ENCODE assay signal across 14 mouse cellular contexts in the genomic region with DNA sequence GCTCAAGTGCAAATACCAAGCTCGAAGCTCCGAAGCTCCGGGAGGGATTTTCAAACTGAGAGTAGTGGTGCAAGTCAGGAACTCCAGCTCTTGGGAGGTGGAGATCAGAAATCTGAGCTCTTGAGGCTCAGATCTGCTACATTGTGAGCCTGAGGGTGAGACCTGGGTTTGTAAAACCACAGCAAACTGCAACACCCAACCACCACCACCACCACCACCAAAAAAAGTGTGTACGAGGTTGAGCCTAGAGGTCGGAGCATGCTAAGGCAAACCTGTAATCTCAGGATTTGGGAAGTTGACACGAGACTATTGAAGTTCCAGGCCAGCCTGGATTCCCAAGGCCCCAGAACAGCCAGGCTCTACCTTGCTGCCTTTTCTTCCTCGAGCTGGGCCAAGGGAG. TPM values are rescaled to one million over a fixed set of nuclear protein-coding genes. Genes with fewer than 3 reads are reported as not detected.
DNase-seq lines count a peak whose midpoint lies in the region; ATAC-seq and TF ChIP-seq lines count a peak whose summit lies in the region.
"Had no signal": no experiment of that assay in that cellular context is flagged by ENCODE, and none has a peak within 500 bp of the region (broad histone marks: within the 10 kb centered on the region; RNA-seq: fewer than 3 reads in every experiment).

No protein-coding gene starts in this region.

- peaks cover 14% of the 10 kb centered on the region; the same call in 1 of the 2 replicates for H3K27me3 ChIP-seq in forebrain, embryonic 12.5 days
- no peaks in the 10 kb centered on the region for H3K27me3 ChIP-seq in forebrain, postnatal 0 days (ENCODE audit: insufficient read depth, low read length)
- H3K27me3 ChIP-seq in midbrain, embryonic 10.5 days (ENCODE audit: low read depth, poor library complexity, severe bottlenecking): peaks cover 2% of the 10 kb centered on the region; the same call in 1 of the 2 replicates
- no peaks in the 10 kb centered on the region for H3K27me3 ChIP-seq in midbrain, embryonic 16.5 days (ENCODE audit: control insufficient read depth, insufficient read depth, low read depth, low read length)
- H3K27me3 ChIP-seq in hindbrain, embryonic 13.5 days: no peaks in the 10 kb centered on the region
- no peaks in the 10 kb centered on the region for H3K27me3 ChIP-seq in midbrain, embryonic 13.5 days
- H3K27me3 ChIP-seq: limb, embryonic 13.5 days had no signal

- ATAC-seq in forebrain, embryonic 12.5 days (ENCODE audit: low FRiP score): no peak
- no peak for ATAC-seq in forebrain, postnatal 0 days
- no peak for ATAC-seq in midbrain, embryonic 16.5 days
- ATAC-seq in hindbrain, embryonic 13.5 days (ENCODE audit: low FRiP score): no peak
- no peak for ATAC-seq in midbrain, embryonic 13.5 days

- H3K9ac ChIP-seq in forebrain, embryonic 12.5 days: no peak overlapping the region
- H3K9ac ChIP-seq in forebrain, postnatal 0 days: no peak overlapping the region
- H3K9ac ChIP-seq in midbrain, embryonic 16.5 days (ENCODE audit: low read depth, low read length): no peak overlapping the region
- H3K9ac ChIP-seq in hindbrain, embryonic 13.5 days: no peak overlapping the region
- no peak overlapping the region for H3K9ac ChIP-seq in midbrain, embryonic 13.5 days (replicated peaks)
- H3K9ac ChIP-seq: limb, embryonic 13.5 days had no signal

- H3K4me2 ChIP-seq in forebrain, embryonic 12.5 days: no peak overlapping the region
- no peak overlapping the region for H3K4me2 ChIP-seq in forebrain, postnatal 0 days (ENCODE audit: low read depth)
- H3K4me2 ChIP-seq in midbrain, embryonic 16.5 days (ENCODE audit: low read length): no peak overlapping the region
- H3K4me2 ChIP-seq in hindbrain, embryonic 13.5 days: no peak overlapping the region
- no peak overlapping the region for H3K4me2 ChIP-seq in midbrain, embryonic 13.5 days (replicated peaks)
- H3K4me2 ChIP-seq: limb, embryonic 13.5 days had no signal

- H3K27ac ChIP-seq in forebrain, embryonic 12.5 days: peak overlapping the region; percentile 68; the same call in 1 of the 2 replicates
- H3K27ac ChIP-seq in forebrain, postnatal 0 days (ENCODE audit: low read depth, low read length): no peak overlapping the region
- H3K27ac ChIP-seq in midbrain, embryonic 10.5 days (replicated peaks): peak overlapping the region; percentile 82
- H3K27ac ChIP-seq in midbrain, embryonic 16.5 days (ENCODE audit: low read length): no peak overlapping the region
- peak overlapping the region; percentile 88 for H3K27ac ChIP-seq in hindbrain, embryonic 13.5 days
- peak overlapping the region; percentile 81 for H3K27ac ChIP-seq in midbrain, embryonic 13.5 days
- H3K27ac ChIP-seq: limb, embryonic 13.5 days had no signal

- WGBS in forebrain, embryonic 12.5 days: 75% methylated on average over 7 of the region's 7 CpGs
- 72% methylated on average over 7 of the region's 7 CpGs for WGBS in forebrain, postnatal 0 days
- WGBS in midbrain, embryonic 10.5 days: 67% methylated on average over 7 of the region's 7 CpGs
- 68% methylated on average over 7 of the region's 7 CpGs for WGBS in midbrain, embryonic 16.5 days
- WGBS in hindbrain, embryonic 13.5 days: 80% methylated on average over 7 of the region's 7 CpGs
- WGBS in midbrain, embryonic 13.5 days: 66% methylated on average over 7 of the region's 7 CpGs

- no peak overlapping the region for H3K4me3 ChIP-seq in forebrain, embryonic 12.5 days (replicated peaks)
- no peak overlapping the region for H3K4me3 ChIP-seq in forebrain, postnatal 0 days (ENCODE audit: low read depth, low read length)
- no peak overlapping the region for H3K4me3 ChIP-seq in midbrain, embryonic 10.5 days
- H3K4me3 ChIP-seq in midbrain, embryonic 16.5 days (ENCODE audit: low read depth, low read length): no peak overlapping the region
- no peak overlapping the region for H3K4me3 ChIP-seq in hindbrain, embryonic 13.5 days
- no peak overlapping the region for H3K4me3 ChIP-seq in midbrain, embryonic 13.5 days (replicated peaks)
- H3K4me3 ChIP-seq: limb, embryonic 13.5 days had no signal

- DNase-seq in forebrain, postnatal 0 days: no peak
- no peak for DNase-seq in midbrain, embryonic 10.5 days (ENCODE audit: low spot score)
- no peak for DNase-seq in right cerebral cortex, postnatal 14 days
- no peak for DNase-seq in embryo, embryonic 11 days
- DNase-seq: heart, adult 18-20 months; layer of hippocampus, postnatal 36 days; lung, postnatal 36 days; spleen, adult 18-20 months; thymus, adult 18-20 months had no signal

- H3K36me3 ChIP-seq in forebrain, embryonic 12.5 days (replicated peaks): no peaks in the 10 kb centered on the region
- H3K36me3 ChIP-seq in forebrain, postnatal 0 days (ENCODE audit: insufficient read depth): no peaks in the 10 kb centered on the region
- H3K36me3 ChIP-seq in midbrain, embryonic 10.5 days: no peaks in the 10 kb centered on the region
- H3K36me3 ChIP-seq in midbrain, embryonic 16.5 days (ENCODE audit: control insufficient read depth, insufficient read depth, low read length): no peaks in the 10 kb centered on the region
- no peaks in the 10 kb centered on the region for H3K36me3 ChIP-seq in hindbrain, embryonic 13.5 days
- H3K36me3 ChIP-seq in midbrain, embryonic 13.5 days: no peaks in the 10 kb centered on the region
- H3K36me3 ChIP-seq: limb, embryonic 13.5 days had no signal

- no peak for TF ChIP-seq CTCF in forebrain, postnatal 0 days (IDR thresholded peaks at IDR 0.05; ENCODE audit: low read depth)

- peaks cover 23% of the 10 kb centered on the region for H3K4me1 ChIP-seq in forebrain, embryonic 12.5 days
- no peaks in the 10 kb centered on the region for H3K4me1 ChIP-seq in forebrain, postnatal 0 days (ENCODE audit: insufficient read depth)
- H3K4me1 ChIP-seq in midbrain, embryonic 10.5 days: peaks cover 46% of the 10 kb centered on the region
- peaks cover 18% of the 10 kb centered on the region for H3K4me1 ChIP-seq in midbrain, embryonic 16.5 days (ENCODE audit: control insufficient read depth, insufficient read depth, low read length)
- peaks cover 45% of the 10 kb centered on the region for H3K4me1 ChIP-seq in hindbrain, embryonic 13.5 days (replicated peaks)
- H3K4me1 ChIP-seq in midbrain, embryonic 13.5 days (replicated peaks): peaks cover 32% of the 10 kb centered on the region

- no peaks in the 10 kb centered on the region for H3K9me3 ChIP-seq in forebrain, embryonic 12.5 days
- H3K9me3 ChIP-seq in forebrain, postnatal 0 days (ENCODE audit: low read length): no peaks in the 10 kb centered on the region
- H3K9me3 ChIP-seq in midbrain, embryonic 10.5 days (replicated peaks): no peaks in the 10 kb centered on the region
- no peaks in the 10 kb centered on the region for H3K9me3 ChIP-seq in midbrain, embryonic 16.5 days (replicated peaks; ENCODE audit: control insufficient read depth, low read length, poor library complexity, severe bottlenecking)
- H3K9me3 ChIP-seq in hindbrain, embryonic 13.5 days: no peaks in the 10 kb centered on the region
- no peaks in the 10 kb centered on the region for H3K9me3 ChIP-seq in midbrain, embryonic 13.5 days
- H3K9me3 ChIP-seq: limb, embryonic 13.5 days had no signal

RNA-seq across cellular contexts. Expression of a gene that starts 25.4 kb away (rescaled TPM):
- polyA plus RNA-seq in forebrain, embryonic 12.5 days (2016; fragmentation: Nextera tagmentation; extraction: Ambion mirVana): 8.5 and 9.2 TPM in 2 replicates
- 60.2 and 69.1 TPM in 2 replicates for total RNA-seq in forebrain, postnatal 0 days (2014; rRNA removed)
- polyA plus RNA-seq in forebrain, postnatal 0 days (2015; fragmentation: Nextera tagmentation; extraction: Ambion mirVana): 6.5 and 11.4 TPM in 2 replicates
- polyA plus RNA-seq in midbrain, embryonic 10.5 days (2016; fragmentation: Nextera tagmentation; extraction: Ambion mirVana): 3.0 and 5.7 TPM in 2 replicates
- 11.8 and 13.4 TPM in 2 replicates for polyA plus RNA-seq in midbrain, embryonic 16.5 days (2015; fragmentation: Nextera tagmentation; extraction: Ambion mirVana)
- 12.1 and 13.1 TPM in 2 replicates for polyA plus RNA-seq in hindbrain, embryonic 13.5 days (2015; fragmentation: Nextera tagmentation; extraction: Ambion mirVana)
- polyA plus RNA-seq in midbrain, embryonic 13.5 days (2015; fragmentation: Nextera tagmentation; extraction: Ambion mirVana): 7.8 and 8.2 TPM in 2 replicates

Comparison
In these comparisons a context has a peak if more than half of its experiments do, and no peak if none do; other contexts are left out.
1. H3K27ac ChIP-seq: peak in forebrain, embryonic 12.5 days (single experiment), midbrain, embryonic 10.5 days (single experiment), hindbrain, embryonic 13.5 days (single experiment) and midbrain, embryonic 13.5 days (single experiment); none in forebrain, postnatal 0 days (single experiment) and midbrain, embryonic 16.5 days (single experiment).